Mouse (Mus musculus): ENCODE measurements around the gene Sphkap. TPM values are rescaled to one million over a fixed set of nuclear protein-coding genes. Genes with fewer than 3 reads are reported as not detected.

The Sphkap gene
- not detected in 2 replicates for polyA plus RNA-seq (2012; ENCODE audit: low replicate concordance)

GRCm38 (mm10) chr1:83408021-83408464 is at the start of gene Sphkap:
TSS of gene Sphkap (minus strand) at chr1:83408200.

Other genes with a start within 250 kb of the Sphkap start
- gene Daw1, start 248.4 kb downstream of the Sphkap start, polyA plus RNA-seq (2012; ENCODE audit: low replicate concordance): not detected in 2 replicates

Measured in hematopoietic multipotent progenitor cell, adult 10-12 weeks (in vitro differentiated cells).